Mouse (Mus musculus) ES-Bruce4 (cell line): ENCODE measurements around the gene Nme4. TPM values are rescaled to one million over a fixed set of nuclear protein-coding genes. Genes with fewer than 3 reads are reported as not detected.

ENCODE experiments used
- H3K27ac ChIP-seq: 2 replicates; pipeline ENCODE4 v1.5.1; 2012; ENCODE audit warnings: low read length, inconsistent platforms; ENCODE audit not compliant: insufficient read depth
- H3K27me3 ChIP-seq: 2 replicates; pipeline ENCODE4 v1.6.1; 2012; ENCODE audit warnings: mild to moderate bottlenecking, low read length, inconsistent platforms; ENCODE audit not compliant: control insufficient read depth, poor library complexity, insufficient read depth, severe bottlenecking
- H3K36me3 ChIP-seq: 2 replicates; pipeline ENCODE4 v1.6.1; 2012; ENCODE audit warnings: inconsistent platforms, mild to moderate bottlenecking, low read length, moderate library complexity; ENCODE audit not compliant: control insufficient read depth, poor library complexity, insufficient read depth, severe bottlenecking
- H3K4me1 ChIP-seq: one replicate; pipeline ENCODE4 v1.8.1; 2011; ENCODE audit warnings: low read length; ENCODE audit not compliant: control insufficient read depth, insufficient read depth
- H3K4me3 ChIP-seq: 2 replicates; pipeline ENCODE4 v1.5.1; 2011; ENCODE audit warnings: low read depth, mild to moderate bottlenecking, low read length
- H3K9ac ChIP-seq: 2 replicates; pipeline ENCODE4 v1.6.1; 2012; ENCODE audit warnings: low read depth, mild to moderate bottlenecking, inconsistent platforms; ENCODE audit not compliant: poor library complexity, severe bottlenecking
- H3K9me3 ChIP-seq: replicated peaks from 2 replicates; pipeline ENCODE4 v1.6.1; 2012; ENCODE audit warnings: mild to moderate bottlenecking, low read length, inconsistent platforms; ENCODE audit not compliant: control insufficient read depth, poor library complexity, insufficient read depth, severe bottlenecking
- CTCF ChIP-seq: IDR thresholded peaks from one replicate; pipeline ENCODE4 v1.8.1; 2011; ENCODE audit warnings: low read depth, low read length
- EP300 ChIP-seq: IDR thresholded peaks from 2 replicates; pipeline ENCODE4 v1.6.1; 2011; ENCODE audit warnings: low read depth, low read length; ENCODE audit not compliant: insufficient read depth
- POLR2A ChIP-seq: IDR thresholded peaks from one replicate; pipeline ENCODE4 v1.8.1; 2011; ENCODE audit warnings: low read length; ENCODE audit not compliant: insufficient read depth
- polyA plus RNA-seq: library from polyadenylated mRNA; stranded (reverse); fragments of >200 nt; gene quantifications from 2 replicates; pipeline ENCODE4 v1.2.4, GENCODE M21; 2011; ENCODE audit warnings: low read depth; ENCODE audit not compliant: missing spikeins, insufficient read depth, insufficient read length

Gene Nme4
- polyA plus RNA-seq, 1 experiment: 110 TPM

DNA sequence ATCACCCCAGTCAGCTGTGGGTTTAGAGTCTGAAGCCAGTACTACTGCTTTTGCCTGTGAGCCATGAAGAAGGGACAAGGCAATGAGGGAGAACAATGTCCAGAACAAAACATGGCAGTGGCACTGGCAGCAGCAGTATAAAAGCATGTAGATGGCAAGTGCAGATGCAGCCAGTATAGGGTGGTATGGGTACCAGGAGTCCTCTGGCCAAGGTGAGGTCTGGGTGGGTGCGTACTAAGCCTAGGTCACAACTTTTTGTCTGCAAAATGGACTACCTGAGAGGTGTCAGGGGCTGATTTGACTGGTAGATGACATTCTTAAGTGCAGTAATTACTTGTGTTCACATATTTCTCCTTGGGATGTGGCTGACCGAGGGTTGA is 42.3 kb upstream of the Nme4 start:
- Histone ChIP-seq H3K9me3 (no peaks in the 10 kb centered on the region), H3K9ac (peak overlapping the region; percentile 31), H3K4me3 (peak overlapping the region; percentile 38), H3K27ac (peak overlapping the region; percentile 18), H3K27me3 (no peaks in the 10 kb centered on the region), H3K36me3 (peaks cover under 1% of the 10 kb centered on the region; the same call in 1 of the 2 replicates), H3K4me1 (no peaks in the 10 kb centered on the region)
- TF ChIP-seq CTCF (no peak), EP300 (no peak), POLR2A (no peak)

DNA sequence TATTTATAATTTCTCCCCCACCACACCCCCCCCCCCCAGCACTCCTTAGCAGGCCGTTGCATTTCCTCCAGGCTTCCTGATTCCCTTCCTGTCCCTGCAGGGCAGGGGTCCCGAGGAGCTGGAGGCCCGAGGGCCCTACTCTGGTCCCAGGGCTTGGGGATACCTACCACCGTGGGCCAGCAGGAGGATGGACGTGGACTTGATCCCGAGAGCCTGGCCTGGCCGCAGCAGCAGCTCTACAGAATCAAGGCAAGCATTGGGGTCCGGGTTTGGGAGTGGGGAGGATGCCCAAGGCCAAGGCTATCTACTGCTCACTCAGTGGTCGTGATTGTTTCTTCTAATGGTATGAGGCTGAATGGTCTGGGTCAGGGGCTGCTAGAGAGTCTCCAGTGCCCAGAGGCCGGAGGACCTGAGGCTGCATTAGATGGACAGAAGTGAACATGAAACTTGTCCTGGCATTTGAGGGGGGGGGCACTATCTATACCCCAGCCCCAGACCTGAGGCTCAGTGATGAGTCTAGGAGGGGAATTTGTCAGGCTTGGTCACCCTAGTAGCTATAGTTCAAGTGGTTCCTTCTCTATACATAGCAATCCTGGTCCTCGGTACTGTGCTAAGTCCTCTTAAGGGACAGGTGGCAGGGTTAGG is 41.8 kb upstream of the Nme4 start:
- H3K4me1 ChIP-seq: no peaks in the 10 kb centered on the region
- no peaks in the 10 kb centered on the region for H3K36me3 ChIP-seq
- H3K9ac ChIP-seq: peak overlapping the region; percentile 31; the same call in 1 of the 2 replicates
- no peak overlapping the region for H3K27ac ChIP-seq
- TF ChIP-seq POLR2A (no peak), CTCF (no peak), EP300 (no peak)
- no peaks in the 10 kb centered on the region for H3K9me3 ChIP-seq
- H3K27me3 ChIP-seq: no peaks in the 10 kb centered on the region
- H3K4me3 ChIP-seq: no peak overlapping the region

DNA sequence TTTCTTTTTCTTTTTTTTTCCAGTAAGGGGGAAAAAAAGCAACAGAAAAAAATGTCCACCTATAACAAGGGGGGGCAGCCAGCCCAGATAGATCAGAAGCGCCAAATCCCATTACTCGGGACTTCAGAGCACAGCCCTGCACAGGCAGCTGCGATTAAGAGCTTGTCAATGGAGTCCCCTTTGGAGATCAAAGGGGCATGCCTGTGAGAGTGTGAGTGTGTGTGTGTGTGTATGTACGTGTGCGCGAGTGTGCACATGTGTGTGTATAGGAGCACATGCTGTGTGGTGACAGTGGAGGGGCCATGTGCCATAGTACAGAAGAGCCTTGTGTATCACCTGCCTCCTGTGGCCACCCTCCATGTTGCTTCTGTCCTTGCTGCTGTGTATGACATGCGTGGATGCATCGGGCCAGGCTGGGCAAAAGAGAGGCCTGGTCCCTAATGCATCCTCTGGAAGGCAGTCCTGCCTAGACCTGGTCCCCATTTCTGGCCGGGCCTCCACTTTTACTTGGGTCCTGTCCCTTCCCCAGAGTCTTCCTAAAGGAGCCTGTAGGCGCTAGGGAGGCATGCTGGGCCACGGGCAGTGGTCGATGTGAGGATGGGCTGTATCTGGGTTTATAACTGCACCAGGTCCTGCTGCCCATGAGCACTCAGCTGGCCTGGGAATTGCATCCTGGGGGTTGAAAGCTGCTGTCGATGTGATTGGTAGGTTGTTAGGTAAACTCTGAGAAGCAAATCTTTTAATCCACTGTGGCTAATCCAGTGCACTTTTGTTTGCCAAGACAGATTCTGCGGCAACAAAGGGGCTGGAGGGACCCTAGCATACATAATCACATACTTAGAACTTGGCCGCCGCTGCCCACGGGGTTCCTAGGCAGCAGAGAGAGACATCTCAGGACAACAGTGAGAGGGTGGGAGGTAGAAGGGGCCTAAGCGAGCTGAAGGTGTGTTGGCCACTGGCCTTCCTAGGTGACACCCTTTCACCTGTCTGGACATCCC is 36.8 kb upstream of the Nme4 start:
- Histone ChIP-seq H3K9ac (no peak overlapping the region), H3K9me3 (no peaks in the 10 kb centered on the region), H3K27me3 (no peaks in the 10 kb centered on the region), H3K36me3 (peaks cover 6% of the 10 kb centered on the region), H3K4me1 (no peaks in the 10 kb centered on the region), H3K27ac (no peak overlapping the region), H3K4me3 (no peak overlapping the region)
- TF ChIP-seq POLR2A (no peak), CTCF (no peak), EP300 (no peak)

DNA sequence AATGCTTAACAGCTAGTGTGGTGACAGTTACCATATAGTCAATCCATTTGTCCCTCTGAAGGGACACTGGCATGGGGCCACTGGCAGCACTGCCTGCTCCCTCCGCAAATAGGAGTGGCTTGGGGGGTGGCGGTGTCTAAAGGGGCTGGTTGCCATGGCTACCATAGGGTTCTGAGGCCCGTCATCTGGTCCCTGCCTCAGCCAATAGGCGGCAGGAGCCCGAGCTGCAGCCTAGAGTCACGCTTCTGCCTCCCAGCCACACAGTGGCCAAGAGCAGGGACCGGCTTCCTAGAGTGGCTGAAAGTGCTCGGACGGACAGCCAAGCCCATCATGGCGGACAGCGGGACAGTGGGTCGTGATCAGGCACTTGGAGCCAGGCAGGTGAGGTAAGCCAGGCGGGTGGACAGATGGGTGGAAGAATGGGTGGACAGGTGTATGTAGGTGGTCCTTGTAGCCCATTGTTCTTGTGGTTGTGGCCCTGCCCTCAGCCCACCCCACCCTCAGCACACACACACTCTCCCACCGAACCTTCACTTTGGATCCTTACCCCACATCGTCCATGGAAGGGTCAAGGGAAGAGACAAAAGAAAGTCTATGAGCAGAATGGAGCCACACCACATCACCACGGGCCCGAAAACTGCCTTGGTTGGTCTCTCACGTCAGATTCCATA is 35.8 kb upstream of the Nme4 start:
- no peaks in the 10 kb centered on the region for H3K4me1 ChIP-seq
- no peaks in the 10 kb centered on the region for H3K27me3 ChIP-seq
- H3K9ac ChIP-seq: no peak overlapping the region
- peaks cover 14% of the 10 kb centered on the region for H3K36me3 ChIP-seq
- peak overlapping the region; percentile 20 for H3K4me3 ChIP-seq
- no peak overlapping the region for H3K27ac ChIP-seq
- no peaks in the 10 kb centered on the region for H3K9me3 ChIP-seq
- TF ChIP-seq CTCF: no peak
- TF ChIP-seq POLR2A: no peak

DNA sequence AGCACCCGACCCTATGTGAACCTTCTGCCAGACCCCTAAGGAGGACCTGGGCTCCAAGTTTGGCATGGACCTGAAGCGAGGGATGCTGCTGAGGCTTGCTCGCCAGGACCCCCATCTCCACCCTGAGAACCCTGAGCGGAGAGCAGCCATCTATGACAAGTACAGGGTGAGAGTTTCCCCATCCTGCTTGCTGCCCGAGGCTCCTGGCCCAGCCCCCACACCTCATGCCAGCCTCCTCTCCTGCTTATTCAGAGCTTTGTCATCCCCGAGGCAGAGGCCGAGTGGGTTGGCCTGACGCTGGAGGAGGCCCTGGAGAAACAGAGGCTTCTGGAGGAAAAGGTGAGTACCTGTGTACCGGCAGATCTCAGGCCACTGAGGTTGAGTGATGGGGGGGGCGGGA is 29.8 kb upstream of the Nme4 start:
- H3K36me3 ChIP-seq: peaks cover 24% of the 10 kb centered on the region
- TF ChIP-seq POLR2A: no peak
- TF ChIP-seq CTCF: no peak
- TF ChIP-seq EP300: no peak
- H3K9me3 ChIP-seq: no peaks in the 10 kb centered on the region
- no peak overlapping the region for H3K4me3 ChIP-seq
- no peak overlapping the region for H3K27ac ChIP-seq
- H3K27me3 ChIP-seq: no peaks in the 10 kb centered on the region
- H3K4me1 ChIP-seq: no peaks in the 10 kb centered on the region
- no peak overlapping the region for H3K9ac ChIP-seq

DNA sequence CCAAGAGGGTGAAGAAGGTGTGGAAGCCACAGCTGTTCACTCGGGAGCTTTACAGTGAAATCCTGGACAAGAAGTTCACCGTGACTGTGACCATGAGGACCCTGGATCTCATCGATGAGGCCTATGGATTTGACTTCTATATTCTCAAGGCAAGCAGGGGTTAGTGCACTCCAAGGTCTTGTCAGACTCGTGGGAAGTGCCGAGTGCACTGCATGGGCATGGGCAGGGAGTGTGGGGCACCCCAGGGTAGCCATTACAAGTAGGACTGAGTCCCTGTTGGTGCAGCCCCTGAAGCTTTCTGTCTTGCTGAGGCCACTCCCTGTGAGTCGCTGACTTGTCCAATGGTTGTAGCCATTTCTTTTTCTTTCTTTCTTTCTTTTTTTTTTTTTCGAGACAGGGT is 29.2 kb upstream of the Nme4 start:
- no peak overlapping the region for H3K27ac ChIP-seq
- peaks cover 4% of the 10 kb centered on the region for H3K4me1 ChIP-seq
- no peaks in the 10 kb centered on the region for H3K9me3 ChIP-seq
- no peak for TF ChIP-seq CTCF
- TF ChIP-seq POLR2A: no peak
- TF ChIP-seq EP300: no peak
- H3K4me3 ChIP-seq: peak overlapping the region; percentile 76
- H3K27me3 ChIP-seq: no peaks in the 10 kb centered on the region
- peak overlapping the region; percentile 50 for H3K9ac ChIP-seq
- H3K36me3 ChIP-seq: peaks cover 24% of the 10 kb centered on the region
